Mouse (Mus musculus) midbrain, embryonic 14.5 days (tissue): Measurements from ENCODE around the gene Pafah1b1. TPM values are rescaled to one million over a fixed set of nuclear protein-coding genes. Genes with fewer than 3 reads are reported as not detected.

ENCODE experiments used
- ATAC-seq: fragments of 200-750 bp; cut with Nextera tagmentation; 2 replicates; pipeline ENCODE4 v1.8.0; 2017; ENCODE audit warnings: moderate number of reproducible peaks, moderate library complexity; ENCODE audit not compliant: low FRiP score, low TSS enrichment
- DNase-seq: peaks from one replicate; pipeline ENCODE4 v3.0.0-alpha.2; 2015
- H3K27ac ChIP-seq: fragments of 300-500 bp; sonication (generic); replicated peaks from 2 replicates; pipeline ENCODE4 v1.5.1; 2014; ENCODE audit warnings: mild to moderate bottlenecking, low read depth, low read length, moderate library complexity
- H3K27me3 ChIP-seq: fragments of 300-500 bp; sonication (generic); 2 replicates; pipeline ENCODE4 v1.6.1; 2014; ENCODE audit warnings: low read length, control low read depth, mixed read lengths; ENCODE audit not compliant: control insufficient read depth, insufficient read depth
- H3K36me3 ChIP-seq: fragments of 300-500 bp; sonication (generic); 2 replicates; pipeline ENCODE4 v1.6.1; 2014; ENCODE audit warnings: low read length, control low read depth; ENCODE audit not compliant: control insufficient read depth, insufficient read depth
- H3K4me1 ChIP-seq: fragments of 300-500 bp; sonication (generic); 2 replicates; pipeline ENCODE4 v1.6.1; 2014; ENCODE audit warnings: mild to moderate bottlenecking, antibody characterized with exemption, low read length, control low read depth; ENCODE audit not compliant: control insufficient read depth, insufficient read depth
- H3K4me2 ChIP-seq: fragments of 300-500 bp; sonication (generic); 2 replicates; pipeline ENCODE4 v1.6.1; 2014; ENCODE audit warnings: mild to moderate bottlenecking, low read length, moderate library complexity
- H3K4me3 ChIP-seq: fragments of 300-500 bp; sonication (generic); replicated peaks from 2 replicates; pipeline ENCODE4 v1.5.1; 2014; ENCODE audit warnings: low read depth, low read length
- H3K9ac ChIP-seq: fragments of 300-500 bp; sonication (generic); replicated peaks from 2 replicates; pipeline ENCODE4 v1.6.1; 2014; ENCODE audit warnings: mild to moderate bottlenecking, low read length, moderate library complexity
- H3K9me3 ChIP-seq: fragments of 300-500 bp; sonication (generic); 2 replicates; pipeline ENCODE4 v1.6.1; 2016; ENCODE audit warnings: low read length, control low read depth, mixed read lengths; ENCODE audit not compliant: control insufficient read depth
- WGBS: fragments of 180-500 bp; shearing (Covaris S2); extraction: QIAGEN DNeasy Blood & Tissue Kit; methylation state at CpG from one replicate; pipeline ENCODE4 v1.1.7; 2014; 5-methylcytosine and 5-hydroxymethylcytosine counted together
- polyA plus RNA-seq: library from polyadenylated mRNA; unstranded; fragments of >200 nt; fragmentation: Nextera tagmentation; extraction: Ambion mirVana; gene quantifications from 2 replicates; pipeline ENCODE4 v1.2.1, GENCODE M21; 2014

The Pafah1b1 gene
- polyA plus RNA-seq, 1 experiment from 2014 or later = 120 TPM

- Histone ChIP-seq H3K4me3 (no peak overlapping the region), H3K4me1 (peaks cover 2% of the 10 kb centered on the region), H3K27ac (no peak overlapping the region), H3K9me3 (no peaks in the 10 kb centered on the region), H3K36me3 (no peaks in the 10 kb centered on the region), H3K9ac (no peak overlapping the region), H3K27me3 (0 out of 2 replicates have a peak, but pooled peaks cover 4% of the 10 kb centered on the region), H3K4me2 (no peak overlapping the region)
- no peak for DNase-seq
- WGBS = 69% methylated on average over 7 of the region's 7 CpGs
- no peak for ATAC-seq
Measured at GRCm38 (mm10) chr11:74631880-74632789, 92.3 kb downstream of the Pafah1b1 start.

DNA sequence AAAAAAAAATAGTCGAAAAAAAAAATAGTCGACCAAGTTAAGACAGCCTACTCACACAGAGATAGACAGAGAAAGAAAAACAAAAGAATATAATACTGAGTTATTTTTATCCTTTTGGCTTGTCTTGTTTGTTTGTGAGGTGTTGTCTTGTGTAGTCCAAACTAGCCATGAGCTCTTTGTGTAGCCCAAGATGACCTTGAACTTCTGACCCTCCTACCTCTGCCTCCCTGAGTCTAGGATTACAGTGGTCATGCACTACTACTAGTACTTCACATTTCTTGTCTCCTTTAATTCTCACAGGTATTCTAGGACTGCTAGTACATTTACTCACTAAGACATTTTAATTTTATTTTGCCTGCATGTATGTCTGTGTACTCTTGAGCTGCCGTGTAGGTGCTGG is 97.0 kb downstream of the Pafah1b1 start:
- H3K9me3 ChIP-seq = no peaks in the 10 kb centered on the region
- 85% methylated on average over 3 of the region's 3 CpGs for WGBS
- 0 out of 2 replicates have a peak, but pooled peaks cover 4% of the 10 kb centered on the region for H3K36me3 ChIP-seq
- no peaks in the 10 kb centered on the region for H3K27me3 ChIP-seq
- H3K4me2 ChIP-seq = no peak overlapping the region
- no peak overlapping the region for H3K4me3 ChIP-seq
- H3K9ac ChIP-seq = no peak overlapping the region
- no peak overlapping the region for H3K27ac ChIP-seq
- DNase-seq = no peak
- H3K4me1 ChIP-seq = no peaks in the 10 kb centered on the region
- no peak for ATAC-seq

DNA sequence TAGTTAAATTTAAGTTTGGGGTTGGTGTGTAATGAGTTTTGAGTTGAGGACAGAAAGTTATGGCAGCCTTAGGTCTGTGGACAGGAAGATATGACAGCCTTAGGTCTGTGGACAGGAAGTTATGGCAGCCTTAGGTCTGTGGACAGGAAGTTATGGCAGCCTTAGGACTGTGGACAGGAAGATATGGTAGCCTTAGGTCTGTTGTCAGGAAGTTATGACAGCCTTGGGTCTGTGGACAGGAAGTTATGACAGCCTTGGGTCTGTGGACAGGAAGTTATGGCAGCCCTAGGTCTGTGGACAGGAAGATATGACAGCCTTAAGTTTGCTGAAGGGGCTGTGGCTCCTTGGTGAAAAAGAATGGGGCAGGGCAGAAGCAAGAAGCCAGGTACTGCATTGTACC is 99.1 kb downstream of the Pafah1b1 start:
- 0 out of 2 replicates have a peak, but pooled peaks cover 4% of the 10 kb centered on the region for H3K36me3 ChIP-seq
- no peak for ATAC-seq
- H3K27me3 ChIP-seq = no peaks in the 10 kb centered on the region

More for the DNA sequence above, 99.1 kb downstream of the Pafah1b1 start:
- Histone ChIP-seq H3K4me2 (no peak overlapping the region), H3K9ac (no peak overlapping the region), H3K4me1 (0 out of 2 replicates have a peak, but pooled peaks cover under 1% of the 10 kb centered on the region), H3K27ac (no peak overlapping the region), H3K4me3 (no peak overlapping the region), H3K9me3 (no peaks in the 10 kb centered on the region)
- DNase-seq = no peak

Other genes starting within 250 kb of the Pafah1b1 start
- gene Rap1gap2, start 113.8 kb downstream of the Pafah1b1 start, polyA plus RNA-seq = 9.2 and 10.6 TPM in 2 replicates
- 3.8 and 4.2 TPM in 2 replicates for gene Ccdc92b, start 105.1 kb downstream of the Pafah1b1 start, polyA plus RNA-seq
- gene Cluh, start 75.2 kb downstream of the Pafah1b1 start, polyA plus RNA-seq = 13.7 and 14.4 TPM in 2 replicates
- 34.4 and 41.1 TPM in 2 replicates for gene Mettl16, start 46.2 kb upstream of the Pafah1b1 start, polyA plus RNA-seq
- gene Mnt, start 106.2 kb upstream of the Pafah1b1 start, polyA plus RNA-seq = 9.8 and 10.3 TPM in 2 replicates
- gene Sgsm2, start 172.4 kb upstream of the Pafah1b1 start, polyA plus RNA-seq = 24.3 and 25.7 TPM in 2 replicates
- 25.6 and 31.0 TPM in 2 replicates for gene Tsr1, start 173.4 kb upstream of the Pafah1b1 start, polyA plus RNA-seq
- 14.0 and 15.9 TPM in 2 replicates for gene Smg6, start 201.2 kb upstream of the Pafah1b1 start, polyA plus RNA-seq
- 34.4 and 49.9 TPM in 2 replicates for gene Srr, start 201.3 kb upstream of the Pafah1b1 start, polyA plus RNA-seq